Mouse (Mus musculus): ENCODE measurements around the gene Arhgap8.
A peak's percentile ranks its signal among the peaks of the same experiment; 100 is the strongest.

Gene Arhgap8

DNA sequence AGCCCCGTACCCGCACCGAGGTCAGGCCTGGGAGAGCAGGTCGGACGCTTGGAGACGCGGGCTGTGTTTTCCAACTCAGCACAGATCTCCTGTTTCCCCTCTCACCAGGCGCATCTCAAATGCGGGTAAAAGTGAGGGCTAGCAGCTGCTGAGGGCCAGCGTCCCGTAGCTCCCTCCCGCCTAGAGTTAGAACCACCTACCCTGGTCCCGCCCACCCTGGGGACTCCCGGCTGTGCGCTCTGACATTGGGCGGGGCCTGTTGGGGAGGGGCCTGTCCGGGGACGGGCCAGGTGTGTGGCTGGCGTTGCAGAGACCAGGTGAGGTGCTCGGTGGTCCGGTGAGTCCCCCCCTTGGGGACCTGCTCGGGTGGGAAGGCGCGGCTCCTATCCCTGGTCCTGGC, at the start of gene Arhgap8:
Gene Arhgap8, plus strand, starts transcription at position 262 of the 400 bp plus-strand sequence.
- DNase-seq (ENCODE audit: low spot score in 2 of 2): peak in 1 of 2 experiments; percentile 36

DNA sequence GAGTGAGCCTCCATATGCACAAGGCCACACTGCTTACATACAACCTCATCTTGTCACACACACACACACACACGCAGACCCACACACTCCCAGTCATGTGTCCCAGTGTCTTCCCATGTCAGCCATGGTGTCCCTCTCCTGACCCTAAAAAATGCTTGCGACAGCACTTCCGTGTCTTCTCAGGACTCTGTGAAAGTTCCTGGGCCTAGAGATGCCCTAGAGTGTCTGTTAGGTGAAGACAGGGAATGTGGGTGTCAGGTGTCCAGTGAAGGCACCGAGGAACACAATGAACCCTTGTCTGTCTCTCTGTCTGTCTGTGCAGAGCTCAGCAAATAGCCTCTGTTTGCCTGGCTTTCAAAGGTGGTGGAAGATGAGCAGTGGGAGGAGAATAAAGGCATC, 49.2 kb upstream of the Arhgap8 start:
- DNase-seq (ENCODE audit: low spot score in 2 of 2): no peak

DNA sequence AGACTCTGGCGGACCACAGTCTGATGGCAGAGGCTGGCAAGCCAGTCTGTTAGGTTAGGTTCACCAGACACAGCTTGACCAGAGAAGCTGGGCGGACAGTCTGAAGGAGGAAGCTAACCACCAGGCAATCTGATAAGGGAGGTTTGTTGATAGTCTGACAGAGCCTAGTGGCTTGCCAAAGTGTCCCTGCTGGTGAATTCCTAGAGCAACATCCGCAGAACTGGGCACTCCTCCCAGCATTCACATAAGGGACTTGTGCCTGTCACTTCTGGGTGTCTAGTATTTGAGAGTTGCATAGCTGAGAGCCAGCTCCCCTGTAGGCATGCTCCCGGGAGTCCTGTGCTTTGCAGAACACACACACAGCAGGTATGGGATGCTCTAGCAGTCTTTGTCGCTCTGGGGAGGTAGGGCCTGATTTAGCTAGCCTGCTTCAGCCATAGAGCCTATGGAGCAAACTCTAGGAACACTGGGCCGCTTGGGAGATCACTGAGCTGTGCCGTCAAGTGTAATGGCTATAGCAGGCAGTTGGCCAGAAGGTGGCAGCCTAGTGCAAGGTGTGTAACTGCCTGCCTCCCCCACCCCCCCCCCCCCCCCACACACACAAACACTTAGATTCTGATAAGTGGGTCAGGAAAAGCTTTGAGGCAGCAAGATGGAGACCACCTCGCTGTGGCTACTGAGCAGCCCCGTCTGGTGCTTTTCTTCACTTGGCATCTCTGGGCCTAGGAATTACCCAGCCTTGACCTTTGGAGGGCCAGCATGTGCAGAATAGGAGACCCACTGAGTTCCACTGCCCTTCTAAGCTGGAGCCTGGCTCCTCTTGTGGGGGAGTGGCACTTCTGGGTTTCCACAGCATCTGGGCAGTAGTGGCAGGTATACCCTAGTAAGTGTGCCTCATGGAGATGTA, 48.2 kb upstream of the Arhgap8 start:
- peak in 1 of 2 experiments; percentile 55 for DNase-seq (ENCODE audit: low spot score in 2 of 2)

DNA sequence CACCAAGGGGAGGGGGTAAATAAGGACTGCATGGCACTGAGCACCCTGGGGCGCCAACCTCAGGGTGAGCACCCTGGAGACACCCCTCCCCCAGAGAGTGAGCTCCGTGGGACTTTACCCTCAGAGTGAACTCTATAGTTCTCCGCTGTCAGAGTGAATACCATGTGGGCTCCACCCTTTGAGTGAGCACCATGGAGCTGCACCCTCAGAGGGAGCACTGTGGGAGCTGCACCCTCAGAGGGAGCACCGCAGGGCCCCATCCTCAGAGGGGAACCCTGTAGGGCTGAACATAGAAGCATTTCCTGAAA, 47.6 kb upstream of the Arhgap8 start:
- DNase-seq (ENCODE audit: low spot score in 2 of 2): no peak

DNA sequence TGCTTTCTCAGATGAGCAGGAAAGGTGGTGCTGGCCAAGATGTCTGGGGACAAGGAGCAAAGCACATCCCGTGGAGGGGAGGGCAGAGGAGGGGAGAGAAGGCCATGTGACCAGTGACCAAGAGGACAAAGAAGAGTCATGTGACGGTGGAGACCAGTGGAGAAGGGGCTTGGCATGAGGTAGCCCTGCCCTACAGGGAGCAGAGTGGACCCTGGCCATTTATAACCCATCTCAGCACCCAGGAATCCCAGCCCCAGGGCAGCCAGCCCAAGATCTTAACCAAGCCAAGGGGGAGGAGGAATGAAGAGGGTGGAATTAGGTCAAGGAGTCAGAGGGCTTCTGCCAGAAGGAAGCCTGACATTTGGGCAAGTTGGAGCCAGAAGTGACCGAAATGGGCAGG, 47.2 kb upstream of the Arhgap8 start:
- DNase-seq (ENCODE audit: low spot score in 2 of 2): no peak

DNA sequence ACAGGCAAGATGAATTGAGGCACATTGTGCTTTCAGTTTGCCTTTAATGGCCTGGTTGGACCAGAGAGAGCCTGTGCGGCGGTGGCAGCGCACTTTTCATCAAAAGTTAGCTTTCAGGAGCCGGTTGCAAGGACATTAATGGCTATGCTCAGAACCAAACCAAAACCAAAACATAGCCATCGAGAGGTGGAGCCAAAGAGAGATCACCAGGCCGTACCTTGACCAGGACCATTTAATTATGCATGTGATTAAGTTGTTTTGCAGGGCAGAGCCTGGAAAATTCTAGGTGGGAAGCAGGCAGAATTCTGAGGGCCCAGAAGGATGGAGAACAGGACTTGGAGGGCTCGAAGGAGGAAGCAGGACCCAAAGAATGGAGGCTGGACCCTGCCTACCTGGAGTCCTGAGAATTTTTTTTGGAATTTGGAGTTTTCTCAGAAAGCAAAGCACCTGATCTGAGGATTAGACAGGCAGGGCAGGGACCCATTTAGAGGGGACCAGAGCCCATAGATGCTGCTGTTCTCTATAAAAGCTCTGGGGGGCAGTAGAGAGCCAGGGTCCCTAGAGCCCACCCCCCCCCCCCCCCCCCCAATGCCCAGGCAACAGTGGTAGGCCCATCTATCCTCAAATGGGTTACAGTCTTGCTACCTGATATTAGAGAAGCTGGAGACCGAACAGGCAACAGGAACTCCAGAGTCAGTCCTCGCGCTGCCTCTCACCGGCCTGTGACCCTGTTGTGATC, 45.4 kb upstream of the Arhgap8 start:
- no peak for DNase-seq (ENCODE audit: low spot score in 2 of 2)

DNA sequence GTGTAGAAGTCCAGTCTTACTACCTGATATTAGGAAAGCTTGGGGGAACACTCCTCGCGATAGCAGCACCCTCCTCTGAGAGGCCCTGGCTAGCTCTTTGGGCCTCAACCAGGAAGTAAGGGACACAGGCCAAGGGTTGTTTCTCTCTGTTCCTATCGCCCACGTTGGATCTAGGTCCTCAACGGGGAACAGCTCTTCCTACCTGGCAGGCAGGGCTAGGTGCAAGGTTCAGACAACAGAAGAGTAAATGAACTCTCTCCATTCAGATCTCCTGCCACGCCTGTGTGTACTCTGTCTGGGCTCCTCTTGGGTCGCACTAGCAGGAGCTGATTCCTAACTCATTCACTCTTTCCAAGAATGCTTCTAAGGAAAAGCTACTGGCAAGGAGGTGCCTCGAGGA, 44.5 kb upstream of the Arhgap8 start:
- DNase-seq (ENCODE audit: low spot score in 2 of 2): no peak

DNA sequence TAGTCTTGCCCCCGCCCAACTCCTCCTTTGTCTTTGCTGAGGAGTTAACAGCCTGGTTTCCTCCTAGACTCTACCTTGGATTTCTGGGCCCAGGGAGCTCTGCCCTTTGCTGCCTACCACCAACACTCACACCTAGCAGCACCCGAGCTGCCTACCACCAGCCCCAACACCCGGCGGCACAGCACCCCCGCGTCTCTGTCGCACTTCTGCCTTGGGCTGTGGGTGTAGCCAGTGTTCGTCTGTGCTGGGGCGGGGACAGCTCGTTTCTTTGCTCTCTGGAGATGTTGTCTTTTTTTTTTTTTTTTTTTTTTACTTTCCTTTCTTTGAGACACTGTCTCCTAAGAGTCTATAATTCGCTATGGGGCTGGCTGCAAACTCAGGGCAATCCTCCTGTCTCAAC, 41.9 kb upstream of the Arhgap8 start:
- no peak for DNase-seq (ENCODE audit: low spot score in 2 of 2)

DNA sequence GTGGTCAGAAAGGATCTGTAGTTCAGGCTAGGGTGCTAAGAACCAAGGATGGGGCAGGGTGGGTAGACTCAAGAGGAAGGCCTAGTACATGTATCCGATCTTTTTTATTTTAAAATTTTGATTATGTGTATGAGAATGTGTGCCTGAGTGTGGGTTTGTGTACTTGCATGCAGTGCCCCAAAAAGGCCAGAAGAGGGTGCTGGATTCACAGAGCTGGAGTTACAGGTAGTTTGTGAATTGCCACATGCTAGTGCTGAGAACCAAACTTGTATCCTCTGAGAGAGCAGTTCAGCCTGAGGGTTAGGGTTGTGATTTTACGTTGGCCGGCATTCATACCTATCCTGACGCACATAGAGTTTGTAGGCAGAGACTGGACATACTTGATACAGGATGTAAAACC, 40.8 kb upstream of the Arhgap8 start:
- no peak for DNase-seq (ENCODE audit: low spot score in 2 of 2)

DNA sequence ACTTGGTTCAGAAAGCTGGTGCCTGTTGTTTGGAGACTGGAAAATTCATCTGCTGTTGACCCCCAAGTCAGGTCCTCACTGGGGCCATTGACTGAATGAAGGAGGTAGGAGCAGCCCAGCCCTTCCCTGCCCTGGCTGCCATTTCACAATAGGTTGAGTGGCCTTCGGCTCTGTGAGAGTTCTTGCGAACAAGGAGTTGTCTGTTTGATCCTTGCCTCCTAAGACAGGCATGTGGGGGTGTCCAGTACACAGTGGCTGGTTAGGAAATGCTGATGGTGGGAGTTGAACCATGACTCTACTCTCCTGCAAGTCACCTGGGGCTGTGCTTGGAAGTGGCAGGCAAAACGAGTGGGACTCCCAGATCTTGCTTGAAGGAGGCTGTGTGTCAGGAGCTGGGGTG, 40.1 kb upstream of the Arhgap8 start:
- DNase-seq (ENCODE audit: low spot score in 2 of 2): no peak

DNA sequence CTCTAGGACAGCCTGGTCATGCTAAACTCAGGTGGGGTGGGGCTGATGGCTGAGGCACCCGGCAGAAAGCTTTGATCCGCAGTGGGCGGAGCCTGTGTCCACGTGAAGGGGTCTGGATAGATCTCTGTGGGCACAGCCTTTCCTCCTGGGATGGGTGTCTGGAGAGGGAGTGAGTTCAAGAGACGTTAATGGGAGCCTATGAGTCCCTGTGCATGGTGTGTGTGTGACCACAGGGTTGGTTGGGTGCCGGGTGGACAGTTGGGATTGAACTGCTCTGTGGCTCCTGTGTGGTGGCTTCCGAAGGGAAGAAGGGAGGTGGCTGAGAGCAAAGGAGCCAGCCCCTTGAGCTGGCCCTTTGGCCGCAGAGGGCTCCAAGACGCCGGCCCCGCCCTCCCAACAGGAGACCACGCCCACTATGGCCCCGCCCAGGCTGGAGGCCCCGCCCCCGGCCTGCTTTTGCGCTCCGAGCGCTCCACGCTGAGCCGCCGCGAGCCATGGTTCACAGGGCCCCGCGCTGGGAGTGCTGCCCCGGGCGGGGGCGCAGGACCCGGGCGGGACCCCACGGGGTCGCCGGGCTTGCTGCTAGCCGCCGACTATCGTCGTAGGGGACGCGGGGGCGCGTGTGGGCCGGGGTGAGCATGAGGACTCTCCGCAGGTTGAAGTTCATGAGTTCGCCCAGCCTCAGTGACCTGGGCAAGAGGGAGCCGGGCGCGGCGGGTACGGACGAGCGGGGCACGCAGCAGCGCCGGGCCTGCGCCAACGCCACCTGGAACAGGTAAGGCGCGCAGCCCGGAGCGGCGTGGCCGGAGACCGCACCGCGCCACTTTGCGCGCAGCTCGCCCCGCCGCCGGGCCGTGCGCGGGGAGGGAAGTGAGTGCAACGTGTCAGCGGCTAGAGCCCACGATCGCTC, 39.1 kb upstream of the Arhgap8 start:
- peak; percentile 86 to 92 for DNase-seq (ENCODE audit: low spot score in 2 of 2)

DNA sequence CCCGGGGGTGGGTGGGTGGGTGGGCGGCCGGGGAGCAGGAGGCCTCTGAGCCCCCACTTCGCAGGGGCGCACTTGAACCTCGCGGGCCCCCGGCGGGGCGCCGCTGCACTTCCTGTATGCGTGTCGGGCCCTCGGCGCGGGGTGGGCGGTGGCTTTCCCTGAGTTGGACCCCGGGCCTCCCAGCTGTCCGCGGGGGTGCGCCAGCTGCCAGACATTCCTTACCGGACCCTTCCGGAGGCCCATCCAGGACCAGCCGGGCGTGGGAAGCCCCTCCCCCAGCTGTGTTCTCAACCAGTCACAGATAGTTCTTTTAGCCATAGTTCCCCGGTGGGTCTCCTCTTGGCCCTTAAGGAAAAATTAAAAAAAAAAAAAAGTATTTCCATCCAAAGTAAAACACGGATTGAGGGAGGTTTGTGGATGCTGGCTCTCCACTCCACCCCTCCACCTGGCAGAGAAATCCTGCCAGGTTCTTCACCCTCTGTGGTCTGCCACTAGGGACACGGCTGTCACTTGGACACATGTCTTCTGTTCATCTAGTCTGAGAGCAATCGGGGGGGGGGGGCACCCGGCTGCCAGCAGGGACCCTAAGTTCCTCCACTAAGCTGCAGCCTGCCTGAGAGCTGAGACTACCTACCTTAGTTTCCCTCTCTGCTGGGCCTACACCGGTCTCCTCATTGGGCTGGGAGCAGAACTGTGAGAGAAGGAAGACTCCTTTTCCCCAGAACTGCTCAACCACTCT, 38.2 kb upstream of the Arhgap8 start:
- peak in 1 of 2 experiments; percentile 34 for DNase-seq (ENCODE audit: low spot score in 2 of 2)

DNA sequence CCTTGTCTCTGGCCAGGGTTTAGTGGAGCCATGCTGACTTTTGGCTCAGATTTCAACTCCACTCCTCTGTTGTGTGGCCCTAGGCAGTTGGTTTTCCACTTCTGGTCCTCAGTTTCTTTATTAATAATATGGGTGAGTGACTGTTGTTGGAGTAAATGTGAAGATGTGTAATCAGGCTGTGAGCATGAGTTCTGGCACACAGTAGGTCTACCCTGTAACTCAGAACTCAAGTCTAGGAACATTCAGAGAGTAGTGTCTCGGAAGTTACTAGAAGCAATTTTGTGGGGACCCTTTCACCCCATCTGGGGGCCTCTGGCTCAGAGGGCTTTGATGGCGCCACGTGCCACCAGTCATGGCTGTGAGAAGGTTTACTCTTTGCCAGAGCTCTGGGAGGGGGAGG, 37.6 kb upstream of the Arhgap8 start:
- DNase-seq (ENCODE audit: low spot score in 2 of 2): no peak

DNA sequence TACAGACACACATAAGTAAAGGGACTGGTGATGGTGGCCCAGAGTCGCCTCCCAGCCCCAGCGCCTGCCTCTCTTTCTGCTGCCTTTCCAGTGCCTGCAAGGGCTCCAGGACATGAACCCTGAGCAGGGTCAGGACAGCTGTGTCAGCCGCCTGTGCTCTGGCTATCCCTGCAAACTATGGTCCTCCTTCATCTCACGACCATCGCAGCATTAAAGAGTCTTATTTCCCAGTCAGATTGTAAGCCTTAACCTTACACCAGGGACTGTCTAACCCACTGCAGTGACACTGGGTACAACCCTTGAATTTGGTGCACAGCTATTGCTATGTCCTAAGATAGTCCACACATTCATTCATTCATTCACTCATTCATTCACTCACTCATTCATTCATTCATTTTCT, 37.0 kb upstream of the Arhgap8 start:
- no peak for DNase-seq (ENCODE audit: low spot score in 2 of 2)

DNA sequence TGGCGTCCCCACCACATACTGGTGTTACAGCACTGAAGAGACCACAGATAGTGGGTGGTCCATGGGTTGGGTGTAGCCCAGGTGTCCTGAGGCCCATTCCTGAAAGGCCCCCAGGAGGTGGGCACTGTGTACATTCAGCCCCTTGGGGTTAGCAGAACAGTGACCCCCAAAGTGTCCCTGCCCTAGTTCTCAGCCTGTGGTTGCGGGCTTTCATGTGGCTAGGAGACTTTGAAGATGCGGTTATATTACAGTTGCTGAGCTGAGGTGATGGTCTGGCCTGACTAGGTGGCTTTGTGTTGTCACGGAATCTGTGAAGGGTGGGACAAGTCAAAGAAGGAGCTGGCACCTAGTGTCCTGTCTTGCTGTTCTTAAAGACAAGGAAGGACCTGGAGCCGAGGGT, 35.3 kb upstream of the Arhgap8 start:
- no peak for DNase-seq (ENCODE audit: low spot score in 2 of 2)

DNA sequence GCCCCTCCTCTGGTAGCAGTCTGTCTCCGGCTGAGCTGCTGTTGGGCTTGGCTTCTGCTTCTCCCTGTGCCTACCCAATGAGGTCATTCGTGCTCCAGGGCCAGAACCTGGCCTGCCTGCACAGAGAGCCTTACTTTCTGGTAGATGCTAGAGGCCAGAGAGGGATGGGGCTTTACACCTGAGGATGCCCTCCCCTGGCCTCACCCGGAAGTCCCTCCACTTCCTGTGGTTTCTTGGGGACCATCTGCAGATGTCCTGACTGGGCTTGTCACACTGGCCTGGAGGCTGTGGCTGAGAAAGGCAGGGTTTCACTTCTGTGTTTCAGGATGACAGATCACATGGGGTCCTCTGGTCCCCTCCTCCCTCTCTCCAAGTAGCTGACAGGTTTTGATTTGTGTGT, 34.4 kb upstream of the Arhgap8 start:
- peak; percentile 45 to 57 for DNase-seq (ENCODE audit: low spot score in 2 of 2)

DNA sequence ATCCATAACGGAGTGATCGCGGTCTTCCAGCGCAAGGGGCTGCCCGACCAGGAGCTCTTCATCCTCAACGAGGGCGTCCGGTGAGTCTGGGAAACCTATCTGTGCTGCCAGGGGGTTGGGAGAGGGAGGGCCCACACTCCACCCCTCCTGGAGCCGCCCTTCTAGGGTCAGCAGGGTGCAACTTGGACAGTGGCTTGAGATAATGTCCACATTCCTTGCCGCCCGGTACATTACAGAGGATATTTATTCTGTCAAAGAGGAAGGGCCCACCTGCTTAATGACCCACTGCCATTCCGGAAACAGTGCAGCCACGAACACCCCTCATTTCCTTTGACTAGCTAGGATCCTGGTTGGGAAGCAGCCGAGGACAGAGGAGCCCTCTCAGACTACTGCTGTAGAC, 31.9 kb upstream of the Arhgap8 start:
- no peak for DNase-seq (ENCODE audit: low spot score in 2 of 2)

DNA sequence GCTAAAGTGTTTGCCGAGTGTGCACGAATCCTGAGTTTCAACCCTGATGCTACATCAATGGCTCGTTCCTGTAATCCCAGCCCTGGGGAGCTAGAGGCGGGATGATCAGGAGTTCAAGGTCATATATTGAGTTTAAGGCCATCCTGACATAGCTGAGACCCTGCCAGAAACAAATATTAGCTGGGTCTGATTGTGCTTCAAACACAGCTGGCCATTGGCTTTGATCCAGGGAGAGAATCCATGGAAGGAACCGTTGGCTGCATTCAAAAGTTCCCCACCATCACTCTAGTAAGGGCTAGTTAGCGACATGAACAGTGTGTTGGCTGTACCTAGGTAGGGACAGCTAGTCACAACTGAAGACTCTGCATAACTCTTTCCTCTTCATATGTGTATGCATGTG, 30.5 kb upstream of the Arhgap8 start:
- DNase-seq (ENCODE audit: low spot score in 2 of 2): no peak

DNA sequence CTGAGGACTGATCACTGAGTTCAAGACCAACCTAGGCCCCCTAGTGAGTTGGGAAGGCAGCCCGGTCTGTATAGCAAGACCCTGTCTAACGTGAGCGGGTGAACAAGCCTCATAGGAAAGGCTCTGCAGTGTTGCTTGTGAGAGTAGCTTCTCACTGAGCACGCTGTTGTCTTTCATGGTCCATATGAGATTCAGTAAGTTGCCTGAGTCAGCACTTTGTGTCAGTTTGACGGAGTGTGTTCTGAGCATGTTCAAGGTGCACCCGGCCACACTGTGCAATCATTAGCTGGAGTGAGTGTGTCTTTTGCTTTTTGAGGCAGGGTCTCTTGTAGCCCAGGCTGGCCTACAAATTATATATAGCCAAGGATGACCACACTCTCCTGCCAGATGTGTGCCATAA, 28.3 kb upstream of the Arhgap8 start:
- DNase-seq (ENCODE audit: low spot score in 2 of 2): no peak

DNA sequence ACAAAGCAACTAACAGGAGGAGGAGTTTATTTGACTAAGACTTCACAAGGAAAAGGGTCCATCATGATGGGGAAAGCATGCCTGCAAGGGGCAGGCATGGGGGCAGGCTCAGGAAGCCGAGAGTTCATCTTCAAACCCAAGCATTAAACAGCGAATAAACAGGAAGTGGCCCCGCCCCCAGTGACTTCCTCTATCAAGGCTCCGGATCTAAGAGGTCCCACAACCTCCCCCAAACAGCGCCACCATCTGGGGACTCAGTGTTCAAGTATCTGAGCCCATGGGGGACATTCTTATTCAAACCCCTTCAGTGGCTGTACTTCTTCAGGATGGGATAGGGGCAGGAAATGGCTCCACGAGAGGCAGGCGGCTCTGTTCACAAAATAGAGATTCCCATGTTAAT, 27.2 kb upstream of the Arhgap8 start:
- peak in 1 of 2 experiments; percentile 36 for DNase-seq (ENCODE audit: low spot score in 2 of 2)

DNA sequence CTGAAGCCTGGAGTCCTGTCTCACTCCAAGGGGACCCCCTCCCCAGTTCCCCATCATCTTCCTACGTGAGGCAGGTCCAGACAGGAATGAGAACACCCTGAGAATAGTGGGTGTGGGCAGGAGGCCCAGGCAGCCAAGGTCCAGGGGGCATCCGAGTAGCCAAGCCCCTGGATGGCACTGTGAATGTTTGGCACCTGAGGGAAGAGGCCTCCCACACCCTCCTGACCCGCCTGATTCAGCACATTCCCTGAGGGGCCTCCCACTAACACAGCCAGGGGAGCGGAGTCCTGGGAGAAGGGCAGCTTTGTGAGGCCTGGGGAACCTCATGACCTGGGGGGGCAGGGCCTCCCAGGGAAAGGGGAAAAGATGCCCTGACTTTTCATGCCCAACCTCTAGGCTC, 23.8 kb upstream of the Arhgap8 start:
- no peak for DNase-seq (ENCODE audit: low spot score in 2 of 2)

DNA sequence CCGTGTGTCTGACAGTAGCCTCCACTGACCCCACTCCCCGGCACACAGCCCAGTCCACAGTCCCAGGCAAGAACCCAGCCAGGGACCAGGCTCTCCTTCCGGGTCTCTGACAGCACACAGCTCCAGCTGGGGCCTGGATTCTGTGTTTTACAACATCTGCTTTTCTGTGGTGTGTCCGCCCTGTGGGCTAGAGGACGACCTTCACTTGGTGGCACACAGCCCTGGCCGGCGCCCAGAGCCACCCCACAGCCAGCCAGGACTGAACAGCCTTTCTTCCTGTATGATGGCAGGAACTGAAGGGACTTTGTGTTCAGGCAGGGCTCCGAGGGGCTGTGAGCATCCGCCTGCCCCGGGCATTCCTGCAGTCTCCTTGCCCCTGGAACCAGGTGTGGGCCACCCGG, 22.2 kb upstream of the Arhgap8 start:
- no peak for DNase-seq (ENCODE audit: low spot score in 2 of 2)

Measured in spleen, postnatal 14 days (tissue).